Mouse (Mus musculus) CH12.LX (cell line): Measurements from ENCODE around the gene Neurl1a.

ENCODE experiments used
- CTCF ChIP-seq, 2 experiments: IDR thresholded peaks in 1 of 2; conservative IDR thresholded peaks in 1 of 2; 2 replicates each; pipeline ENCODE4 v1.5.1; 2011 to 2012; ENCODE audit warnings: low read depth in 2 of 2, low read length in 2 of 2, improper control_type of control experiment in 1 of 2, inconsistent platforms in 1 of 2, mild to moderate bottlenecking in 1 of 2, moderate library complexity in 1 of 2
- EP300 ChIP-seq: IDR thresholded peaks from 2 replicates; pipeline ENCODE4 v1.6.1; 2011; ENCODE audit warnings: low read length, improper control_type of control experiment
- ETS1 ChIP-seq: conservative IDR thresholded peaks from 2 replicates; pipeline ENCODE4 v1.6.1; 2012; ENCODE audit warnings: low read depth, mild to moderate bottlenecking, inconsistent platforms, low read length, improper control_type of control experiment, moderate library complexity
- RCOR1 ChIP-seq: conservative IDR thresholded peaks from 2 replicates; pipeline ENCODE4 v1.6.1; 2012; ENCODE audit warnings: low read depth, mild to moderate bottlenecking, inconsistent platforms, low read length, improper control_type of control experiment
- UBTF ChIP-seq: IDR thresholded peaks from 2 replicates; pipeline ENCODE4 v1.6.1; 2012; ENCODE audit warnings: low read depth, mild to moderate bottlenecking, inconsistent platforms, low read length, improper control_type of control experiment, moderate library complexity
- USF2 ChIP-seq: conservative IDR thresholded peaks from 2 replicates; pipeline ENCODE4 v1.6.1; 2011; ENCODE audit warnings: low read depth, low read length, improper control_type of control experiment

DNA sequence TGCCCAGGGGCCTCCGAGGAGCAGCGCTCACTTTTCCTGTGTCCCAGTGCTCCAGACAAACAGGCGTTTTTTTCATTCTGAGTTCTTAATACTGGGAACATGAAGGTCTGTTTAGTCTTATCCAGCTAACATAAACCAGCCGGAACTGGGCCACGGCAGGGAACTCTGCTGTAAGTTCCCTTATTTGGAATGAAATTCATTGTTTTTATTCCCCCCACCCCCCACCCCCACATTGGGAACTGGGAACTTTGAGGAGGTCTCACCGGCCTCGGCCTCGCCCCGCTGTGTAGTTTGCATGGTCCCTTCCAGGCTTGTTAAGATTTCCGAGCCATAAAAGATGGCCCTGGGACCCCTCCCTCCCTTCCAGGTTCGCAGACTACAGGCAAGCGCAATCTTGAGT is 23.4 kb downstream of the Neurl1a start:
- TF ChIP-seq ETS1 (no peak), RCOR1 (no peak), USF2 (no peak), CTCF (conservative IDR thresholded peaks at IDR 0.05 in 1 of 2, IDR thresholded peaks at IDR 0.05 in 1 of 2; ENCODE audit: low read depth in 2 of 2, low read length in 2 of 2) (no peak), EP300 (no peak), UBTF (no peak)
